Comparison of ENCODE assay signal across 10 mouse cellular contexts in the genomic region with DNA sequence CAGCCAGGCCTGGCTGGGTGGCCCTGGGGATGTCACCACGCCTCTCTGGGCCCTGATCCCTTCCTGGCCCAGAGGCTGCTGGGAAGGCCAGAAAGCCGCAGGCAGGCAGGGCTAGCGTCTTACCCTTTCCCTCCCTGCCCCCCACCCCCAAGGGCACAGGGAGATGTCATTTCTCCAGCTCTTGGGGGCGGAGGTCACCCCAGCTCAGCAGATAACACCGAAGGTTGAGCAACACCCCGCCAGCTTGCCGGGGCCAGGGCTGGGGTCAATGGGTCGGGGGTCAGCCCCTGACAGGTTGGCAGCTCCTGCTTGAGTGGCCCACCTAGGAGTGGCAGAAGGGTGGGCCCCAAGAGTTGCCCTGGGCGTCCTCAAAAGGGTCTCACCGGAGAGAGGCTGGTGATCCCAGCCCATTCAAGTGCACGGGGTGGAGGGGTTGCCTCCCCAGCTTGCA. TPM values are rescaled to one million over a fixed set of nuclear protein-coding genes. Genes with fewer than 3 reads are reported as not detected.
A peak's percentile ranks its signal among the peaks of the same experiment; 100 is the strongest.
DNase-seq lines count a peak whose midpoint lies in the region; ATAC-seq lines count a peak whose summit lies in the region.
"Had no signal": no experiment of that assay in that cellular context is flagged by ENCODE, and none has a peak within 500 bp of the region (broad histone marks: within the 10 kb centered on the region; RNA-seq: fewer than 3 reads in every experiment).

No protein-coding gene starts in this region.

- no peak overlapping the region for H3K4me2 ChIP-seq in midbrain, embryonic 11.5 days
- H3K4me2 ChIP-seq in liver, embryonic 16.5 days (ENCODE audit: low read depth, low read length): peak overlapping the region; percentile 85

- H3K9ac ChIP-seq in midbrain, embryonic 11.5 days (ENCODE audit: low read length): no peak overlapping the region
- no peak overlapping the region for H3K9ac ChIP-seq in liver, embryonic 16.5 days (ENCODE audit: low read depth, low read length)

- H3K9me3 ChIP-seq in midbrain, embryonic 10.5 days (replicated peaks): no peaks in the 10 kb centered on the region
- no peaks in the 10 kb centered on the region for H3K9me3 ChIP-seq in midbrain, embryonic 11.5 days (ENCODE audit: control insufficient read depth, low read length)
- no peaks in the 10 kb centered on the region for H3K9me3 ChIP-seq in liver, embryonic 16.5 days (replicated peaks; ENCODE audit: control insufficient read depth, low read length)
- H3K9me3 ChIP-seq: heart, embryonic 10.5 days had no signal

- DNase-seq in cerebellum, adult 9-10 months: peak; percentile 34
- DNase-seq in cerebellum, postnatal 14 days: no peak
- DNase-seq in midbrain, embryonic 10.5 days (ENCODE audit: low spot score): peak; percentile 17
- no peak for DNase-seq in midbrain, embryonic 11.5 days (ENCODE audit: low spot score, missing footprints)
- DNase-seq in adrenal gland, postnatal 36 days: peak; percentile 92 to 93
- no peak for DNase-seq in thymus, postnatal 14 days
- DNase-seq: kidney, postnatal 4 days had no signal

- ATAC-seq in midbrain, embryonic 11.5 days (ENCODE audit: low FRiP score): no peak
- peak; percentile 62 for ATAC-seq in liver, embryonic 16.5 days (ENCODE audit: low read depth)
- ATAC-seq in activated CD4-positive, CD25-positive, alpha-beta regulatory T cell, adult 4 months: no peak

- H3K27me3 ChIP-seq in midbrain, embryonic 10.5 days (ENCODE audit: low read depth, poor library complexity, severe bottlenecking): peaks cover 76% of the 10 kb centered on the region
- H3K27me3 ChIP-seq in midbrain, embryonic 11.5 days (ENCODE audit: control insufficient read depth, insufficient read depth, low read length): peaks cover 42% of the 10 kb centered on the region
- H3K27me3 ChIP-seq in liver, embryonic 16.5 days (ENCODE audit: control insufficient read depth, insufficient read depth, low read depth, low read length): peaks cover 29% of the 10 kb centered on the region

- H3K4me1 ChIP-seq in midbrain, embryonic 10.5 days: peaks cover 33% of the 10 kb centered on the region
- peaks cover 5% of the 10 kb centered on the region; the same call in 1 of the 2 replicates for H3K4me1 ChIP-seq in midbrain, embryonic 11.5 days (ENCODE audit: control insufficient read depth, insufficient read depth, low read length)
- peaks cover 23% of the 10 kb centered on the region for H3K4me1 ChIP-seq in liver, embryonic 16.5 days (ENCODE audit: control insufficient read depth, low read depth, low read length)

- H3K4me3 ChIP-seq in midbrain, embryonic 10.5 days: peak overlapping the region; percentile 75; the same call in 1 of the 2 replicates
- H3K4me3 ChIP-seq in midbrain, embryonic 11.5 days (ENCODE audit: low read depth, low read length): no peak overlapping the region
- H3K4me3 ChIP-seq in liver, embryonic 16.5 days (ENCODE audit: low read depth, low read length): no peak overlapping the region; the same call in 1 of the 2 replicates

- 52% methylated on average over 11 of the region's 11 CpGs for WGBS in midbrain, embryonic 10.5 days
- WGBS in midbrain, embryonic 11.5 days: 46% methylated on average over 11 of the region's 11 CpGs
- WGBS in liver, embryonic 16.5 days (ENCODE audit: insufficient replicate concordance): 35% methylated on average over 11 of the region's 11 CpGs

- H3K27ac ChIP-seq in midbrain, embryonic 10.5 days (replicated peaks): no peak overlapping the region
- no peak overlapping the region for H3K27ac ChIP-seq in midbrain, embryonic 11.5 days (ENCODE audit: low read depth, low read length)
- H3K27ac ChIP-seq in liver, embryonic 16.5 days (ENCODE audit: low read length): peak overlapping the region; percentile 89

- H3K36me3 ChIP-seq in midbrain, embryonic 10.5 days: no peaks in the 10 kb centered on the region
- H3K36me3 ChIP-seq in midbrain, embryonic 11.5 days (ENCODE audit: control insufficient read depth, insufficient read depth, low read length): no peaks in the 10 kb centered on the region
- H3K36me3 ChIP-seq in liver, embryonic 16.5 days (ENCODE audit: control insufficient read depth, insufficient read depth): no peaks in the 10 kb centered on the region
- H3K36me3 ChIP-seq: heart, embryonic 10.5 days had no signal

RNA-seq across cellular contexts. Expression of a gene that starts 1.0 kb away (rescaled TPM):
- polyA plus RNA-seq in midbrain, embryonic 10.5 days (2016; fragmentation: Nextera tagmentation; extraction: Ambion mirVana): 0.30 and 0.48 TPM in 2 replicates
- polyA plus RNA-seq in midbrain, embryonic 11.5 days (2014; fragmentation: Nextera tagmentation; extraction: Ambion mirVana): 2.3 and 2.5 TPM in 2 replicates
- total RNA-seq in adrenal gland, postnatal 36 days (2021): 100 to 1,000 TPM; 357 to 631 TPM
- 0.46 and 0.61 TPM in 2 replicates for polyA plus RNA-seq in liver, embryonic 16.5 days (2015; fragmentation: Nextera tagmentation; extraction: Ambion mirVana)
- polyA plus RNA-seq in activated CD4-positive, CD25-positive, alpha-beta regulatory T cell, adult 4 months (2017; shearing (Covaris generic)): 1 to 10 TPM in 1 of 2 experiments, under 1 TPM in 1; 0.32 to 2.6 TPM

RNA-seq across cellular contexts. Expression of a gene that starts 1.9 kb away (rescaled TPM):
- polyA plus RNA-seq in midbrain, embryonic 10.5 days (2016; fragmentation: Nextera tagmentation; extraction: Ambion mirVana): 35.7 and 35.8 TPM in 2 replicates
- 25.1 and 31.5 TPM in 2 replicates for polyA plus RNA-seq in midbrain, embryonic 11.5 days (2014; fragmentation: Nextera tagmentation; extraction: Ambion mirVana)
- total RNA-seq in adrenal gland, postnatal 36 days (2021): 10 to 100 TPM; 27.2 to 34.3 TPM
- 13.7 and 14.0 TPM in 2 replicates for polyA plus RNA-seq in liver, embryonic 16.5 days (2015; fragmentation: Nextera tagmentation; extraction: Ambion mirVana)
- 10 to 100 TPM; 12.6 to 13.5 TPM for polyA plus RNA-seq in activated CD4-positive, CD25-positive, alpha-beta regulatory T cell, adult 4 months (2017; shearing (Covaris generic))

RNA-seq across cellular contexts. Expression of a gene that starts 26.4 kb away (rescaled TPM):
- polyA plus RNA-seq in midbrain, embryonic 10.5 days (2016; fragmentation: Nextera tagmentation; extraction: Ambion mirVana): 2.4 and 3.6 TPM in 2 replicates
- 5.8 and 5.9 TPM in 2 replicates for polyA plus RNA-seq in midbrain, embryonic 11.5 days (2014; fragmentation: Nextera tagmentation; extraction: Ambion mirVana)
- total RNA-seq in adrenal gland, postnatal 36 days (2021): 10 to 100 TPM in 1 of 2 experiments, 1 to 10 TPM in 1; 8.9 to 25.9 TPM
- not detected in 2 replicates for polyA plus RNA-seq in liver, embryonic 16.5 days (2015; fragmentation: Nextera tagmentation; extraction: Ambion mirVana)
- not detected for polyA plus RNA-seq in activated CD4-positive, CD25-positive, alpha-beta regulatory T cell, adult 4 months (2017; shearing (Covaris generic))

RNA-seq across cellular contexts. Expression of a gene that starts 55.8 kb away (rescaled TPM):
- polyA plus RNA-seq in midbrain, embryonic 10.5 days (2016; fragmentation: Nextera tagmentation; extraction: Ambion mirVana): 410 and 413 TPM in 2 replicates
- polyA plus RNA-seq in midbrain, embryonic 11.5 days (2014; fragmentation: Nextera tagmentation; extraction: Ambion mirVana): 252 and 273 TPM in 2 replicates
- total RNA-seq in adrenal gland, postnatal 36 days (2021): 100 to 1,000 TPM; 195 to 197 TPM
- polyA plus RNA-seq in liver, embryonic 16.5 days (2015; fragmentation: Nextera tagmentation; extraction: Ambion mirVana): 168 and 175 TPM in 2 replicates
- polyA plus RNA-seq in activated CD4-positive, CD25-positive, alpha-beta regulatory T cell, adult 4 months (2017; shearing (Covaris generic)): 100 to 1,000 TPM; 308 to 398 TPM

Comparison
In these comparisons a context has a peak if more than half of its experiments do, and no peak if none do; other contexts are left out.
1. DNase-seq: peak in cerebellum, adult 9-10 months (single experiment), midbrain, embryonic 10.5 days (single experiment) and adrenal gland, postnatal 36 days (2 of 2); none in cerebellum, postnatal 14 days (0 of 2), midbrain, embryonic 11.5 days (single experiment) and thymus, postnatal 14 days (single experiment).